Comparison of ENCODE assay signal across 16 mouse cellular contexts in genomic region chr1:36915200-36915580, GRCm38 (mm10). TPM values are rescaled to one million over a fixed set of nuclear protein-coding genes. Genes with fewer than 3 reads are reported as not detected.
DNase-seq lines count a peak whose midpoint lies in the region; ATAC-seq and TF ChIP-seq lines count a peak whose summit lies in the region.
"Had no signal": no experiment of that assay in that cellular context is flagged by ENCODE, and none has a peak within 500 bp of the region (broad histone marks: within the 10 kb centered on the region; RNA-seq: fewer than 3 reads in every experiment).

No protein-coding gene starts in this region.

- TF ChIP-seq POLR2A in heart, adult 2 months (IDR thresholded peaks at IDR 0.05; ENCODE audit: insufficient read depth, low read depth, low read length): no peak

- H3K9ac ChIP-seq in heart, adult 2 months (ENCODE audit: low read depth, low read length): no peak overlapping the region
- H3K9ac ChIP-seq in lung, embryonic 16.5 days (ENCODE audit: low read length): no peak overlapping the region
- H3K9ac ChIP-seq: forebrain, embryonic 13.5 days; hindbrain, embryonic 14.5 days; limb, embryonic 13.5 days; lung, embryonic 15.5 days had no signal

- DNase-seq in heart, adult 2 months: no peak
- no peak for DNase-seq in heart, postnatal 4 days
- DNase-seq in lung, postnatal 4 days: no peak
- peak; percentile 68 for DNase-seq in naive thymus-derived CD4-positive, alpha-beta T cell, adult 2 months (ENCODE audit: low read depth)
- DNase-seq in layer of hippocampus, postnatal 25 days (ENCODE audit: extremely low spot score in 1 of 2, low spot score in 1 of 2): no peak
- DNase-seq: cerebellum, adult 9-10 months; kidney, adult 18-20 months; spleen, adult 18-20 months; thymus, postnatal 36 days had no signal

- WGBS in heart, adult 2 months: 92% methylated on average over 5 of the region's 5 CpGs
- WGBS in lung, embryonic 16.5 days: 91% methylated on average over 5 of the region's 5 CpGs

- H3K36me3 ChIP-seq in heart, adult 2 months (ENCODE audit: control insufficient read depth, insufficient read depth, low read length): peaks cover 21% of the 10 kb centered on the region
- H3K36me3 ChIP-seq in lung, embryonic 16.5 days (ENCODE audit: control insufficient read depth, insufficient read depth, low read length): no peaks in the 10 kb centered on the region
- H3K36me3 ChIP-seq: limb, embryonic 13.5 days; lung, embryonic 15.5 days had no signal

- intact Hi-C loops in heart, adult 2 months (cut with DNase I): loop anchor here (2.0 kb wide), 1 partner anchor 30 kb away; no protein-coding TSS in a partner anchor

- H3K4me1 ChIP-seq in heart, adult 2 months (ENCODE audit: control insufficient read depth, insufficient read depth, low read length): peaks cover 22% of the 10 kb centered on the region
- H3K4me1 ChIP-seq in lung, embryonic 16.5 days (replicated peaks; ENCODE audit: control insufficient read depth, insufficient read depth, low read length): peaks cover 16% of the 10 kb centered on the region

- no peak for TF ChIP-seq CTCF in heart, adult 2 months (IDR thresholded peaks at IDR 0.05)

- H3K9me3 ChIP-seq in lung, embryonic 16.5 days (ENCODE audit: control insufficient read depth, low read length): no peaks in the 10 kb centered on the region
- H3K9me3 ChIP-seq: forebrain, embryonic 13.5 days; limb, embryonic 13.5 days; lung, embryonic 15.5 days had no signal

- no peak overlapping the region for H3K4me3 ChIP-seq in heart, adult 2 months
- H3K4me3 ChIP-seq in lung, embryonic 16.5 days (ENCODE audit: low read length): no peak overlapping the region
- H3K4me3 ChIP-seq: forebrain, embryonic 13.5 days; limb, embryonic 13.5 days; lung, embryonic 15.5 days had no signal

- no peak for TF ChIP-seq EP300 in heart, adult 2 months (IDR thresholded peaks at IDR 0.05; ENCODE audit: insufficient read depth, low read depth, low read length)

- no peak for ATAC-seq in lung, embryonic 16.5 days (ENCODE audit: low read depth)
- peak; percentile 17 for ATAC-seq in activated CD4-positive, CD25-positive, alpha-beta regulatory T cell, adult 4 months
- ATAC-seq: forebrain, embryonic 13.5 days; Patski had no signal

- H3K27ac ChIP-seq in heart, adult 2 months: peak overlapping the region; percentile 70
- H3K27ac ChIP-seq in lung, embryonic 16.5 days (ENCODE audit: low read length): peak overlapping the region; percentile 66; the same call in 1 of the 2 replicates
- H3K27ac ChIP-seq: forebrain, embryonic 13.5 days; hindbrain, embryonic 14.5 days; limb, embryonic 13.5 days had no signal

- no peaks in the 10 kb centered on the region; the same call in 1 of the 2 replicates for H3K27me3 ChIP-seq in heart, adult 2 months (ENCODE audit: control insufficient read depth, insufficient read depth, low read length)
- H3K27me3 ChIP-seq in lung, embryonic 16.5 days (ENCODE audit: control insufficient read depth, insufficient read depth, low read depth, low read length): no peaks in the 10 kb centered on the region
- H3K27me3 ChIP-seq: forebrain, embryonic 13.5 days; limb, embryonic 13.5 days; lung, embryonic 15.5 days; Patski had no signal

- peaks cover 12% of the 10 kb centered on the region for H3K79me2 ChIP-seq in heart, adult 2 months (replicated peaks; ENCODE audit: control insufficient read depth, insufficient read depth, low read length)

- no peak overlapping the region for H3K4me2 ChIP-seq in lung, embryonic 16.5 days (ENCODE audit: low read depth, low read length)
- H3K4me2 ChIP-seq: forebrain, embryonic 13.5 days; hindbrain, embryonic 14.5 days; limb, embryonic 13.5 days; lung, embryonic 15.5 days had no signal

RNA-seq across cellular contexts. Expression of gene Tmem131, which starts 28.3 kb away (rescaled TPM):
- 10 to 100 TPM; 28.1 to 30.0 TPM for total RNA-seq in heart, adult 2 months (2021)
- polyA plus RNA-seq in heart, adult 2 months (2012; rRNA removed): 13.0 and 17.0 TPM in 2 replicates
- total RNA-seq in heart, postnatal 4 days (2021): 10 to 100 TPM; 37.3 to 40.6 TPM
- 11.0 and 11.1 TPM in 2 replicates for polyA plus RNA-seq in lung, embryonic 16.5 days (2015; fragmentation: Nextera tagmentation; extraction: Ambion mirVana)
- polyA plus RNA-seq in activated CD4-positive, CD25-positive, alpha-beta regulatory T cell, adult 4 months (2017; shearing (Covaris generic)): 10 to 100 TPM; 10.3 to 11.4 TPM
- total RNA-seq in layer of hippocampus, postnatal 25 days (2021): 10 to 100 TPM; 48.4 to 61.9 TPM
